Mouse (Mus musculus) mammary gland, adult 2 months (tissue): ENCODE results near the gene Plcb3. TPM values are rescaled to one million over a fixed set of nuclear protein-coding genes. Genes with fewer than 3 reads are reported as not detected.

Experiments used
- polyA plus RNA-seq: library from polyadenylated mRNA; depleted of rRNA; stranded (reverse); fragments of >200 nt; gene quantifications from 2 replicates; pipeline ENCODE4 v1.2.3, GENCODE M21; 2012; ENCODE audit warnings: low replicate concordance; rRNA removed

Gene Plcb3
- 73.1 and 79.6 TPM in 2 replicates for polyA plus RNA-seq

DNA sequence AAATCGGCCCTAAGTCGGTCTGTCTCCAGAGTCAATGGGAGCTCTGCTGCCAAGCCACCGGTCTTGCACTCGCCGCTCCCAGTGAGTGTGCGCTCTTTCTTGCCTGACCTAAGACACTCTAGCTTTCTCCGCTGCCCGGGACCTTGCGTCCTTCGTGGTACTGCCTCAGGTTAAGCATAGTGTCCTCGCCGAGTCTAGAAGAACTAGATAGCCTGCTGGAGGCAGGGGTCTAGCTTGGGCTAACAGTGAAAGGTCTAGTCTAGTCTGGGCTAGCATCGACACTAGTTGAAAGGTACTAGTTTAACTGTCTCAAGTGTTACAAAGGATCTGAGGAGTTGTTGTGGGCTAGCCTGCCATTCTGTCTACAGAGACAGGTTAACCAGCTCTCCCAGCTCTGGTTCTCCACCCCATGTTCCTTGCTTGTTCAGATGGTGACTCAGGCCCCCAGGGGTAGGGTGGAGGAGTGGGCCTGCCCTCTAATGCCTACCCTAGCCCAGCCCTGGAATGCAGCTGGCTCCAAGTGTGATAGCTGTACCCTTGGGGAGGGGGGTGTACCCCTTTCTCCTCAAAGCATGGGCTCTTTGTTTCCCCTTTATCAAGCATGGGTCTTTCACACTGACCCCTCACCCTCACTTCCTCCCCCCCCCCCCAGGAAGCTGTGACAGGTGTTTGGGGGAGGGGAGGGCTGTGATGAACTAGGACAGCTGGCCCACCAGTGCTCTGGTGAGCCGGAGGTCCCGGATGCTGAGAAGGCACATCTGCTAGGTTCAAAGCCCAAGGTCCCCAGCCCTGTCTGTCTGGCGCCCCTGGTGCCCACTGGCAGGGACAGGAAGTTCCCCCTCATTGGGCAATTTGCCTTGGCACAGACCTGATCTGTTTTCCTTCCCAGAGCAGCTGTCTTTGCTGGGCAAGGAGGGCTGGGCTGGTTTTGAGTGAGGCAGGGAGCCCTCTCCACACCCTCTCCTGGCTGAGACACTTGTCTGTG, at the start of gene Plcb3:
Gene Plcb3, minus strand, starts transcription at position 934 of the 985 bp plus-strand sequence.

DNA sequence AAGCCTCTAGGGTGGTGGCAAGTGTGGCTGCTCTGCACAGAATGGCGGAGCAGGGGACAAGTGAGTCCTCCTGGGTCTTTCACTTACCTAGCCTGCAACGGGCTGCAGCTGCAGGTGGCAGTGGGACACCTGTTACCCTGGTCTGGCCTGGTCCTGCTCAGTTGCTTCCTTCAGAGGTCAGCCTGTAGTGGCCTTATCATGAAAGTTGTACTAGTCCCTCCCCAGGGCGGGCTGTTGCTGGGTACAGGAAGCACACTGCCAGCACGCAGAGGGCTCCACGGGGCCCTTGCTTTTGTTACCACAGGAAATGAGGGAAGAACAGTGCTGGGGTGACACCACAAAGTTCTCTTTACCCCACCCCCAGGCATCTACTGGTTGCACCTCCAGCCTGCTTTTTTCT, 42.9 kb upstream of the Plcb3 start, which contains the start of gene Fermt3:
Gene Fermt3, minus strand, starts transcription at position 279 of the 400 bp plus-strand sequence.

DNA sequence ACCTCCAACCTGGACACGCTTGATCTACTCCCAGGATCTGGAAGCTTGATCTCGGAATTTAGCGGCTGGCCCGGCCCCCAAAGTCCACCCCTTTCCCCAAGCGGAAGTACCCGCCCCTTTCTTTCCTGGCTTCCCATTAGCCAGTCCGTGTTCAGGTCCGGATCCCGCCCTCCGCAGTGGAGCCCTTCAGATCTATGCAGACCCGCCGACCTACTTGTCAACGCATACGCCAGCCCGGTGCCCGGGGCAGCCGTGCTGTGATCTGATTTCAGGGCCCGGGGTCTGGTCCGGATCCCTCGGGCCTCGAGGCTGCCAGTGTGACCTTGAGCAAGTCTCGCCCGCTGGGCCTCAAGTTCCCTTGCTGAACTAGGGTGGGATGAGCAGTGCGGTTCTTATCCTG, 19.7 kb upstream of the Plcb3 start, which contains the start of the genes Nudt22 and Trpt1:
Gene Nudt22, minus strand, starts transcription at position 112 of the 400 bp plus-strand sequence.
Gene Trpt1, plus strand, starts transcription at position 126 of the 400 bp plus-strand sequence.

DNA sequence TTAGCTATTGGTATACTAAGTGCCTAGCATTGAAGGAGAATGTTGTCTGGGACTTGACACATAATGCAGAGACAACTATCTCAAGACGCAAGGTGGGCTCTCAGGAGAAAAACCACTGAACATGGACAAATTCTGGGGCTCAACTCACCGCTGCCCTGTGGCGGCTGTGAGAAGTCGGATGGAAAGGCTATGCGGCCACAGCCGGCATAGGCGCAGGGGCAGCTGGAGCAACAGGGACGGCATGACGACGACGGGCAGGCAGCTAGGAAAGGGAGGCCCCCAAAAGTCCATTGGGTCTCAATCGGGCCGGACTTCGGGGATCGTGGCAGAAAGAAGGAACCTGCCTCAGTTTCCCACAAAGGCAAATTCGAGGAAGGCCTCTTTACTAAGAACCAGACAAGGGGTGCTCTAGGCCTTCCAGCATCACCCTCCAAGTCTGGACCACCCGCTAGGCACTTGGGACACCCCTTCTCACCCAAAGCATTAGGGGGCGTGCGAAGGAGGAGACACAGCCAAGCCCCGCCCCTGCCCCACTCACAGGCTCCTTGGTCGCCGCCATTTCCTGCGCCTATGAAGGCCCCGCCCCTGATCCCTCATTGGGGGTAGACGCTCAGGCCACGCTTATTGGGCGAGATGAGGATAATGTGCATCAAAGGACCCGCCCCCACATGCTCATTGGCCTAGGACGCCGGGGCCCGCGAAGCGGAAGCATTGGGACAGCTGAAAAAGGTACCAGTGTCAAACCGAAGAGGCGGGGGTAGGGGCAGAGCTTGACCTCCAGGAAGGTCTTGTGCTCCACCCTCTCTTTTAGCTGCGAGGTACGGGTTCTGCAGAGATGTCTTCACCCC, 16.0 kb upstream of the Plcb3 start, which contains the start of gene Dnajc4:
Gene Dnajc4, minus strand, starts transcription at position 562 of the 848 bp plus-strand sequence.

DNA sequence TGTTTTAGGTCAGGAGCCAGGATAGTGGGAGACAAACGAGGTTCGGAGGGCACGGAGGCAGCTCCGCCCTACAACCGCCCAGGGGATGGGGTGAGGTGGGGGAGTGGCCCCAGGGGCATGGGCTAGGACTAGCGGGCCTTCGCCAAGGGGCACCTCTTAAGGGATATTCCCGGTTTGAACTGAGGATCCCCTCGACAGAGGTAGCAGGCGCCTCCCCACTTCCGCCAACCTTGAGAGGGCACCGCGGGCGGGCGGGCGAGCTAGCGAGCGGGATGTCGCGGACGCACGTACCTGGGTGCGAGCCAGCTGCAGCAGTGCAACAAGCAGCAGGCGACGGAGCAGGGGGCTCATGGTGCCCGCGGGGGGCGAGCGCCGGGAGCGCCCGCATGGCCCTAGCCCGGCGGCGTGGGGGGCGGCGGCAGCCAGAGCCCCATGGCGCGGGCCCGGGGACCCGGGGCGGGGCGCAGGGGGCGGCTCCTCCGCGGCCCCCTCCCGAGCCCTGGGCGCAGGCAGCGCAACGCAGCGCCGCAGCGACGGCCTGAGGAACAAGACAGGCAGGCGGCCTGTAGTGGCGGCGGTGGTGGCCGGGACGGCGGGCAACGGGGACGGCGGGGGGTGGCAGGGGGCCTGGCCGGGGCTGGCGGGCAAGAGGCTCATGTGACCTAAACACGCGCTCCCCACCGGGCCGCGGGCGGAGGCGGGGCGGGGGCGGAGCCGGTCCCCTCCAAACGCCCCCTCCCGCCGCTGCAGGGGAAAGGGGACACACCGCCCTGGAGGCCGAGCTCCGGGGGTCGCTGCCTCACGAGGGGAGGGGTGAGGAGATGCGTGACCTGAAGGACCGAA, 11.0 kb upstream of the Plcb3 start, which contains the start of gene Vegfb:
Gene Vegfb, minus strand, starts transcription at position 591 of the 843 bp plus-strand sequence.

DNA sequence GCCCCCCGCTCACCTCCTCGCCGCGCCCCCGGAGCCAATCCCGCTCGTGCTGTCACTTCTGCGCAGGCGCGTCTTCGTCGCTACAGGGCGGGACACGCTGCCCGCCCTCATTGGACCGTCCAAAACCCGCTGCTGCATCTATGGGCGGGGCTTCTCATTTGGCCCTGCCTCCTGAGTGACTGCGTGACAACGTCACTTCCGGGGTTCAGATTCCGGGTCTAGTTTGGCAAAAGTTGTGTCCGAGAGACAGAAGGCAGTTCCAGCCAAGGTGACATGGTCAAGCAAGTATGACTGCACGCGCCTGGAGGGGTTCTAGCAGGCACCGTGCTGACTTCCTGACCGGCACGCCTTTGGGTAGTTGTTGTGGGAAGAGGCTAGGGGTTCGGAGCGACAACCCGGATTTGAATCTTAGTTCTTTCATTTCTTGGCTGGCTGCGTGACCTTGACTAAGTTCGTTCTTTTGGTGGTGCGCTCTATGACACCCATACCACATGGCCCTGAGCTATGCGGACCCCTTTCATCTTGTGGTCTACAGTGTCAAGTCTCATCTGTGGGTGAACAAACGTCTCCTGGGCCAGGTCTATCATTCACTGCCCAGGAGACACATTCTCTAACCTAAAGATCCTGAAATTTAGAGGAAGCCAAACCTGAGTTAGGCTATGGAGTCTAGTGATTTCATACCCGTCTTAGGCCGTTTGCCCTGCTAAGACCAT, 4.3 kb upstream of the Plcb3 start, which contains the start of gene Fkbp2:
Gene Fkbp2, minus strand, starts transcription at position 121 of the 713 bp plus-strand sequence.

DNA sequence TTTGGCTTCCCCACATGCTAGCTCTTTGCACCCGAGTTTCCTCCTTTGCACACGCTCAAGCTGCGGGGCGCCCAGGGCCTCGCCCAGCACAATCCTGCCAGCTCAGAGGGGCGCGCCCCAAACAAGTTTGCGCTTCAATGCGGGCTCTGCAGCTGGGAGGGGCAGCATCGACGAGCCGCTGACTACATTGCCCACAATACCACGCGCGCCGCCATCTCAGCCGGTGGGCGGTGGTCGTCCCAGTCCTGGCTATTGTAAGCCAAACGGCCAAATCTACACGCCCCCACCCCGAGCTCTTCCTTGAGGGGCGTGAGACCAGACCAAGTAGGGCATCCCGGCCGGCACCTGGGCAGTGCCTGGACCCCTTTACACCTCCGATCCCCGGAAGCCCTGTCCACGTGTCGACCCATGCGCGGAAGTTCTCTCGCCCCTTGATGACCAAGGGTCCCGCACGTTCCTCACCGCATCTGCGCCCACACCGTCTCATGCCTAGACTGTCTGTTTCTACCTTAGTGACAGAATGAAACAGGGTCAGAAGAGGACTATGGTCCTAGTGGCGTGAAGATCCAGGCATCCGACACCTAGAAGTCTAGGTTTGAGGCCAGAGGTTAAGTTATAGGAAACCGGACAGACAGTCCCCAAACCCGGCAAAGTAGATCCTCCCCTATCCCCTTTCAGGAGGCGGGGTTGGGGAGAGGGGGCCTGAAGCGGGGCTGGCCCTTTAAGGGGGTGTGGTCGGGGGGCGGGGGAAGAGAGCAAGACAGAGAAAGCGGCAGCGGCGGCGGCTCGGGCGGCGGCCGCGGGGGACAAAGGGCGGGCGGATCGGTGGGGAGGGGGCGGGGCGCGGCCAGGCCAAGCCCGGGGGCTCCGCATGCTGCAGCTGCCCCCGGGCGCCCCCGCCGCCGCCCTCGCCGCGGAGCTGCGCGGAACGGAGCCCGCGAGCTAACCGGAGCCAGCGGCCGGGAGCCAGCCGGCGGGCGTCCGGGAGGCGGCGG, 1.8 kb downstream of the Plcb3 start, which contains the start of gene Ppp1r14b:
Gene Ppp1r14b, plus strand, starts transcription at position 758 of the 995 bp plus-strand sequence.

DNA sequence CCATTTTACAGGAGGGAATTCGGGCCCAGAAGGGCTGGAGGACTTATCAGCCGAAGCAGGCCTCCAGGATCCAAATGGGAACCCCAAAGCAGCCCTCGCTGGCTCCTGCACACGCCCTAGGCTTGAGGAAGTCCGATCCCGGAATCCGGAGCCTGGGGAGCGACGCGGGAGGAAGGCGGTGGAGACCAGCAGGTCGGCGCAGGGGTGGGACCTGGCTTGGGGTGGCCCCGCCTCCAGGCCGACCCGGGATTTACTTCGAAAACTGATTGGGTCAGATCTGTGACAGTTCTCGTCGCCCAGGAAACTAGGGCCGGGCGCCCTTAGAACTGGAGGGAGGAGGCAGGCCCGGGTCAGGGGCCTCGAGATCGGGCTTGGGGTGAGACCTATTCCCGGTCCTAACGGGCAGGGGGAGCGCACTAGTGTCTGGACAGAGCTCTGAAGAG, 34.0 kb downstream of the Plcb3 start, which contains the start of gene Gpr137:
Gene Gpr137, minus strand, starts transcription at position 232 of the 443 bp plus-strand sequence.

DNA sequence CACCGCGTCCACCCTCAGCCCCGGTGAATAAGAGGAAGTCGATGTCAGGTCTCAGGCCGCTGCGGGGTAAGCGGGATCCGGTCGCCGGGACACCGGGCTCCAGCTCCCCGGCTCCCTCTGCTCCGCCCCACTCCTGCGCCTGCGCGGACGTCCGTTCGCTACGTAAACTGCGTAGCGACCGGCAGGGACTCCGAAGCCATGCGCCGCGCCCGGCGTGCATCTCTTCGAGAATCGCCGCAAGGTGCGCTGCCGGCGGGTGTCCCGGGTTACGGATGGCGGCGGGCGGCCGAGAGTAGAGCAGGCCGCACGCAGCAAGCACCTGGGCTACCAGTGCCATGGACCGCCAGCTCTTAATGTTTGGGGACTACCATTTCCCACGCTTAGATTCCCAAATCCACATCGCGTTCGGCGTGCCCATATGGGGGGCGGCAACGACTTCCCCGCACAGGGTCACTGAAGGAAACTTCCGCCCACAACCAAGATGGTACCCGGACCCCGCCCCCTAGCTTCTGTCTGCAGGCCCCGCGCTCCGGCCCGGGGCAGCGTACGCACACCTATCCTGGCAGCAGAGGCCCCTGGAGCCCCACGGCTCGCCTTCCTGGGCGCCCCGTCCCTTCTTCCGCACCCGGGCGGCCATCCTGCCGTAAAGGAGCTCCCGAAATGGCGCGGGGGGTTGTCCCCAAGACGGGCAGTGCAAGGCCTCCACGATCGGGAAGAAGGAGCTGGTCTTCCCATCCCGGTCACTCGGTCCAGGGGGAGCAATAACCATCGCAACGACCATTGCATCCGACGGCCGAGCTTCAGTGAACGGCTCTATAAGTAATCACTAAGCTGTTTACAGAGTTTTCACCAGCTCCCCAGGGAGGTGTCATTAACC, 34.7 kb downstream of the Plcb3 start, which contains the start of gene Bad:
Gene Bad, plus strand, starts transcription at position 490 of the 877 bp plus-strand sequence.

DNA sequence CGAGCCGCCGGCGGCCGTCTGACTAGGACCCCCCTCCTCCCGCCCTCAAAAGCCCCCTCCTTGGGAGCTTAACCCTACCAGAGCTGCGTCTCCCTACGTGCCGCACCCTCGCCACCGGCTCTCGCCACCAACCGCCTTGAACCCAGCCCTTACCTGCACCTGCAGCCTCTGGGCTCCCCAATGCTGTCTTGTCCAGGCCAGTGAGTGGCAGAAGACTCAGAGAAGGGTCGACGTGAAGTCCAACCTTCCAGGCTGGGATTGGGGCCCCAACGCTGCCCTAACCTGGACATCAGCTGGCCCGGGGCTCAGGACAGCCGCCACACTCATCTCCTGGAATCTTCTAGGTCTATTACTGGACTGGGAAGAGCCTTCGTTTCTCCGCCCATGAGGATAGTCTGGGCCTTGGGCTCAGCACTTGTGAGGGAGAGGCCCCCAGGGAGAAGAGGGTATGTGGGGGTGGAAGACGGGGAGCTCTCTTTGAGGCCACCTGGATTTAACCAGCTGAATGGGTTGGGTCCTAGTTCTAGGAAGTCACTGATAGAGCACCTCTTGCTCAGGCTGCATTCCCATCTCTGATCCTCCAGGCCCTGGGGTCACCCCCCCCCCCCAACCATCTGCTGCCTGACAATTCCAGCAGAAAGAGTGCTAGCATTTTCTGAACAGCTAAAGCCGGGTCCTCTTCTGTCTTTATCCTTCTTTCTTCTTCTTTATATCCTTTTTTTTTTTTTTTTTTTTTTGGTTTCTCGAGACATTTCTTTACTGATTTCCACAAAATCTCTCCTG, 41.9 kb downstream of the Plcb3 start, which contains the start of gene Kcnk4:
Gene Kcnk4, minus strand, starts transcription at position 321 of the 783 bp plus-strand sequence.

DNA sequence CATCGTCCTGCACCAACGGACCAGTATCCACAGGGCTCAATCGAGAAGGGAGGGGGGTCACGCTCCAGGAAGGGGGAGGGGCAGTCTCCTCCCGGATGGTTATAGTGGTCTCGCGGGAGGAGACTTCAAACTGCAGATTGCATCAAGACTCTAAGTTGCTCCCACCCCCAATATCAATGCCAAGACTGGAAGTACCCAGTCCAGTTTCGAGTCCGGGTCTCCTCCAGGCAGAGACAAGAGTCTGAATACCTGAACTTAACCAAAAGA, 51.0 kb downstream of the Plcb3 start, which contains the start of gene Catsperz:
Gene Catsperz, minus strand, starts transcription at position 74 of the 267 bp plus-strand sequence.

DNA sequence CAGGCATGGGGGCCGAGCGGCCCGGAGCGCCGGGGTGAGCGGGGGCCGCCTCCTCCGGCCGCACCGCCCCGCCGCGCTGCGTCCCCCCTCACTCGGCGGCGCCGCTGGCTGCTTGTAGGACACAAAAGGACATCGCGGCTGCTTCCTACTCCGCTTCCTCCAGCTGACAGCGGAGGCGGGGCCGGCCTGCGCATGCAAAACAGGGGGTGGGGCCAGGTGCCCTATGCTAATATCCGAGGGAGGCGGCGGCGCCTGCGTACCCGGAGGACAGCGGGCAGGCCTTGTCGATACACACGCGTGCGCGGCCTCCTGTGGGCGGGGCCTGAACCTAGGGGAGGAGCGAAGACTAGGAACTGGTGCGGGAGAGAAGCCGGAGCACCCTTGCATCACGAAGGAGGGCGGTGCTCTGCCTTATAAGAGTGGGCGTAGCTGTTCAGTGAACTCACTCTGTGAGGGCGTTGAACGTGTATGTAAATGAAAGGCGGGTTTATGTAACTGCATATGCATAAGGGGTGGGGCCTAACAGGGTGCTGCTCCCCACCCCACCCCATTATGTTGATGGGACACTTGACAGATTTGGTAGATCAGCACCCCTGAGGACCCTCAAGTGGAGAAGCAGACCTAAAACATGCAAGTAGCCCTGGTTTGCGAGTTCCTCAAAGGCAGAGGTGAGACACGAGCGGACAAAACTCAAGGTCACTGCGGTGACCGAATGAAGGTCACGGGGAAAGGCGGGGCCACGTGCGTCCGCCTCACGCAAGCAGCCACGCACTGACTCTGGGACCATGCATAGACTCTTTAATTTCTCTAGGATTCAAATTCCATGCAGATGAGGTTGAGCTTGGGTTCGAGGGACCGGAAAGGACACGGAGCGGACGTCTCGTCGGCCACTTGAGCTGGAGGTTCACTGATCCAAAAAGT, 54.4 kb downstream of the Plcb3 start, which contains the start of gene Esrra:
Gene Esrra, minus strand, starts transcription at position 167 of the 921 bp plus-strand sequence.

DNA sequence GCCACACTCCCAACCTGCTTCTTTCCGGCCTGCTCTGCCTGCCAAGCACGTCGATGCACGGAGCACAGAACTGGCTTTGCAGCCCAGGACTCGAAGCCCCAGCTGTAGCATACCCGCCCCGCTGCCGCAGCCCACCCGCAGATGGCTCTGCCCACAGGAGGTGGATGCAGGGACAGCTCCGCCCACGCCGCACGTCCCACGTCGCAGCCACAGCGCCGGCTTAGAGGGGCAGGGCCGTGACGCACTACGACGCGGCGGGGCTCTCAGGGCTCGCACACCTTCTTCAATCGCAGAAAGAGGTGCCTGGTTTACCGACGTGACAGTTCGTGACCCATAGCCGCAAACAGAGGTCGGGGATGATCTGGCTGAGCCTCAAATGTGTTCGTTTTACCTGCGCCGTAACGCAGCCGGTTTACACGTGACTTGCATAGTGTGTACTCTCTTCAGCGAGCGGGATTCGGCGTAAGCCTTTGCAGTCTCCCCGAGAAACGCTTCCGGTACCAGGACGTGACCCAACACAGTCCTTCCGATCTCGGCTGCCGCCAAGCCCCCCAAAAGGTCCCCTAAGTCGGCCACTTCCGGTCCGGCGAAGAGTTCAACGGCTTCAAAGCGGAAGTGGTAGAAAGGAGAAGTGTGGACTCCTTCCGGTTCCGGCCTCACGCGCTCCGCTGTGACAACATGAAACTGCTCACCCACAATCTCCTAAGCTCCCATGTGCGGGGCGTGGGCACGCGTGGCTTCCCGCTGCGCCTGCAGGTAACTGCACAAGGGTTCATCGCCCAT, 66.6 kb downstream of the Plcb3 start, which contains the start of the genes Trmt112 and Prdx5:
Gene Trmt112, plus strand, starts transcription at position 192 of the 783 bp plus-strand sequence.
Gene Prdx5, minus strand, starts transcription at position 600 of the 783 bp plus-strand sequence.

